Mouse (Mus musculus) small intestine, adult 2 months (tissue): ENCODE results near the gene Zeb2.

Source experiments
- CTCF ChIP-seq: fragments of 200-500 bp; IDR thresholded peaks from 2 replicates; pipeline ENCODE4 v1.5.1; 2012; ENCODE audit warnings: low read depth, mild to moderate bottlenecking, control low read depth, inconsistent platforms, low read length, moderate library complexity, mixed read lengths; ENCODE audit not compliant: insufficient replicate concordance, insufficient read length; ENCODE audit errors: extremely low read depth
- POLR2A ChIP-seq: fragments of 200-500 bp; IDR thresholded peaks from 2 replicates; pipeline ENCODE4 v1.6.1; 2012; ENCODE audit warnings: low read depth, mild to moderate bottlenecking, control low read depth, inconsistent platforms, low read length, moderate library complexity

GRCm38 (mm10) chr2:45093479-45093878, 23.7 kb downstream of the Zeb2 start:
- TF ChIP-seq POLR2A (no peak), CTCF (no peak)
